Comparison of ENCODE assay signal across 8 mouse cellular contexts in genomic region chr17:72837140-72837712, GRCm38 (mm10). TPM values are rescaled to one million over a fixed set of nuclear protein-coding genes. Genes with fewer than 3 reads are reported as not detected.
A peak's percentile ranks its signal among the peaks of the same experiment; 100 is the strongest.
DNase-seq lines count a peak whose midpoint lies in the region; ATAC-seq and TF ChIP-seq lines count a peak whose summit lies in the region.

No protein-coding gene starts in this region.

- no peaks in the 10 kb centered on the region for H3K4me1 ChIP-seq in ES-Bruce4 (ENCODE audit: control insufficient read depth, insufficient read depth, low read length)
- H3K4me1 ChIP-seq in forebrain, embryonic 11.5 days (replicated peaks; ENCODE audit: control insufficient read depth, insufficient read depth, low read length): no peaks in the 10 kb centered on the region
- H3K4me1 ChIP-seq in heart, embryonic 16.5 days (ENCODE audit: control insufficient read depth, insufficient read depth, low read length): peaks cover 20% of the 10 kb centered on the region
- H3K4me1 ChIP-seq in liver, embryonic 15.5 days (replicated peaks): peaks cover 27% of the 10 kb centered on the region
- H3K4me1 ChIP-seq in neural tube, embryonic 13.5 days (replicated peaks): peaks cover 21% of the 10 kb centered on the region

- H3K9ac ChIP-seq in ES-Bruce4 (ENCODE audit: low read depth, poor library complexity, severe bottlenecking): peak overlapping the region; percentile 98
- peak overlapping the region; percentile 87 for H3K9ac ChIP-seq in forebrain, embryonic 11.5 days (ENCODE audit: low read length)
- H3K9ac ChIP-seq in heart, embryonic 16.5 days (ENCODE audit: low read length): peak overlapping the region; percentile 98
- peak overlapping the region; percentile 92 for H3K9ac ChIP-seq in liver, embryonic 15.5 days
- peak overlapping the region; percentile 97 for H3K9ac ChIP-seq in neural tube, embryonic 13.5 days

- H3K36me3 ChIP-seq in ES-Bruce4 (ENCODE audit: control insufficient read depth, insufficient read depth, low read length, poor library complexity, severe bottlenecking): no peaks in the 10 kb centered on the region
- H3K36me3 ChIP-seq in forebrain, embryonic 11.5 days (ENCODE audit: control insufficient read depth, insufficient read depth, low read length): no peaks in the 10 kb centered on the region
- H3K36me3 ChIP-seq in heart, embryonic 16.5 days (ENCODE audit: control insufficient read depth, insufficient read depth): no peaks in the 10 kb centered on the region
- H3K36me3 ChIP-seq in liver, embryonic 15.5 days (replicated peaks): peaks cover 20% of the 10 kb centered on the region
- no peaks in the 10 kb centered on the region for H3K36me3 ChIP-seq in neural tube, embryonic 13.5 days

- TF ChIP-seq EP300 in ES-Bruce4 (IDR thresholded peaks at IDR 0.05; ENCODE audit: insufficient read depth, low read depth, low read length): no peak

- H3K4me3 ChIP-seq in ES-Bruce4 (ENCODE audit: low read depth, low read length): peak overlapping the region; percentile 87
- H3K4me3 ChIP-seq in forebrain, embryonic 11.5 days (ENCODE audit: low read depth, low read length): peak overlapping the region; percentile 88
- H3K4me3 ChIP-seq in heart, embryonic 16.5 days (ENCODE audit: low read length): peak overlapping the region; percentile 89
- H3K4me3 ChIP-seq in liver, embryonic 15.5 days (replicated peaks): peak overlapping the region; percentile 82
- peak overlapping the region; percentile 90 for H3K4me3 ChIP-seq in neural tube, embryonic 13.5 days

- peak; percentile 69 for ATAC-seq in forebrain, embryonic 11.5 days (replicated peaks; ENCODE audit: low FRiP score)
- ATAC-seq in heart, embryonic 16.5 days (replicated peaks; ENCODE audit: extremely low read depth, insufficient read depth, low FRiP score): peak; percentile 61
- peak; percentile 58 for ATAC-seq in liver, embryonic 15.5 days (ENCODE audit: insufficient read depth)
- ATAC-seq in neural tube, embryonic 13.5 days (ENCODE audit: low read depth): peak; percentile 52

- H3K27ac ChIP-seq in ES-Bruce4 (ENCODE audit: insufficient read depth, low read length): no peak overlapping the region
- H3K27ac ChIP-seq in forebrain, embryonic 11.5 days (ENCODE audit: low read depth, low read length): peak overlapping the region; percentile 86
- peak overlapping the region; percentile 98 for H3K27ac ChIP-seq in heart, embryonic 16.5 days (ENCODE audit: low read length)
- H3K27ac ChIP-seq in liver, embryonic 15.5 days (replicated peaks): peak overlapping the region; percentile 99
- peak overlapping the region; percentile 99 for H3K27ac ChIP-seq in neural tube, embryonic 13.5 days (replicated peaks)

- peak overlapping the region; percentile 80 for H3K4me2 ChIP-seq in forebrain, embryonic 11.5 days (ENCODE audit: low read depth, low read length, severe bottlenecking)
- peak overlapping the region; percentile 69 for H3K4me2 ChIP-seq in heart, embryonic 16.5 days (ENCODE audit: low read depth, low read length)
- peak overlapping the region; percentile 81 for H3K4me2 ChIP-seq in liver, embryonic 15.5 days
- peak overlapping the region; percentile 64 for H3K4me2 ChIP-seq in neural tube, embryonic 13.5 days

- peak; percentile 71 for DNase-seq in c-Kit-positive CD71-positive TER-119-negative erythroid progenitor cells, embryonic 14.5 days (ENCODE audit: low read depth)
- peak; percentile 96 for DNase-seq in forebrain, embryonic 11.5 days (ENCODE audit: low spot score)
- DNase-seq in kidney, postnatal 36 days: peak; percentile 94 to 97
- peak; percentile 69 for DNase-seq in telencephalon, adult 2 months (ENCODE audit: low read depth, low spot score)

- no peak for TF ChIP-seq POLR2A in ES-Bruce4 (IDR thresholded peaks at IDR 0.05; ENCODE audit: insufficient read depth, low read length)

- under 1% methylated on average over 47 of the region's 77 CpGs for WGBS in forebrain, embryonic 11.5 days
- under 1% methylated on average over 69 of the region's 77 CpGs for WGBS in heart, embryonic 16.5 days
- WGBS in liver, embryonic 15.5 days (ENCODE audit: insufficient replicate concordance): under 1% methylated on average over 76 of the region's 77 CpGs
- WGBS in neural tube, embryonic 13.5 days: under 1% methylated on average over 50 of the region's 77 CpGs

- H3K27me3 ChIP-seq in ES-Bruce4 (ENCODE audit: control insufficient read depth, insufficient read depth, low read length, poor library complexity, severe bottlenecking): no peaks in the 10 kb centered on the region
- H3K27me3 ChIP-seq in forebrain, embryonic 11.5 days (ENCODE audit: control insufficient read depth, insufficient read depth, low read length): no peaks in the 10 kb centered on the region
- H3K27me3 ChIP-seq in heart, embryonic 16.5 days (ENCODE audit: control insufficient read depth, insufficient read depth, low read length): no peaks in the 10 kb centered on the region
- 0 out of 2 replicates have a peak, but pooled peaks cover 5% of the 10 kb centered on the region for H3K27me3 ChIP-seq in liver, embryonic 15.5 days
- H3K27me3 ChIP-seq in neural tube, embryonic 13.5 days: no peaks in the 10 kb centered on the region

- TF ChIP-seq CTCF in ES-Bruce4 (IDR thresholded peaks at IDR 0.05; ENCODE audit: low read depth, low read length): no peak

- no peaks in the 10 kb centered on the region for H3K9me3 ChIP-seq in ES-Bruce4 (replicated peaks; ENCODE audit: control insufficient read depth, insufficient read depth, low read length, poor library complexity, severe bottlenecking)
- no peaks in the 10 kb centered on the region for H3K9me3 ChIP-seq in forebrain, embryonic 11.5 days (ENCODE audit: control insufficient read depth, low read length)
- H3K9me3 ChIP-seq in heart, embryonic 16.5 days (replicated peaks; ENCODE audit: control insufficient read depth, low read length): no peaks in the 10 kb centered on the region
- H3K9me3 ChIP-seq in liver, embryonic 15.5 days (replicated peaks): no peaks in the 10 kb centered on the region
- no peaks in the 10 kb centered on the region for H3K9me3 ChIP-seq in neural tube, embryonic 13.5 days

RNA-seq across cellular contexts. Expression of gene Ypel5, which starts 1.0 kb away (rescaled TPM):
- polyA plus RNA-seq in ES-Bruce4 (2011; ENCODE audit: insufficient read depth, insufficient read length, low read depth, missing spikeins): 30.6 and 34.8 TPM in 2 replicates
- 45.3 and 46.1 TPM in 2 replicates for polyA plus RNA-seq in forebrain, embryonic 11.5 days (2014; fragmentation: Nextera tagmentation; extraction: Ambion mirVana)
- polyA plus RNA-seq in heart, embryonic 16.5 days (2015; fragmentation: Nextera tagmentation; extraction: Ambion mirVana): 56.3 and 69.8 TPM in 2 replicates
- polyA plus RNA-seq in liver, embryonic 15.5 days (2015; fragmentation: Nextera tagmentation; extraction: Ambion mirVana): 81.5 and 87.6 TPM in 2 replicates
- 115 and 116 TPM in 2 replicates for polyA plus RNA-seq in neural tube, embryonic 13.5 days (2015; fragmentation: Nextera tagmentation; extraction: Ambion mirVana)
